Mouse (Mus musculus): ENCODE measurements at regions not wholly inside any gene's neighbourhood (a gene's known extent, or its start where the extent isn't known, plus 50 kb on each side); places are given as distances from the start of the nearest gene placed in this dataset.

GRCm38 (mm10) chr10:84000436-84001208 lies 278.0 kb downstream of the 1500009L16Rik start:
- TF ChIP-seq CTCF (IDR thresholded peaks at IDR 0.05; ENCODE audit: low read depth, low read length) (no peak), POLR2A (IDR thresholded peaks at IDR 0.05; ENCODE audit: extremely low read depth, insufficient read depth, low read length) (no peak)
